Mouse (Mus musculus): ENCODE results near the gene Chadl. TPM values are rescaled to one million over a fixed set of nuclear protein-coding genes. Genes with fewer than 3 reads are reported as not detected.
"Not testable (repeated sequence)": the region's sequence is repeated elsewhere in the genome, so short reads cannot be mapped to it uniquely, and the experiment has no call there.

Chadl gene
- total RNA-seq (2021): 1 to 10 TPM; 1.0 to 1.1 TPM
- long read RNA-seq, experiment 1, partial matches to known transcripts: 2 of 3 reads
- long read RNA-seq, experiment 1, other reads (novel, unspliced or antisense): 1 of 3 reads
- long read RNA-seq, experiment 2, partial matches to known transcripts: 2 of 2 reads
- long read RNA-seq, experiment 2, other reads (novel, unspliced or antisense): 0 of 2 reads

GRCm38 (mm10) chr15:81697175-81697574 lies at the start of gene Chadl:
Chadl (minus strand) TSS chr15:81697287.
- DNase-seq: no peak
- intact Hi-C loops (cut with DNase I): no loop called here

- intact Hi-C loops (cut with DNase I): loop anchor here (2.0 to 5.0 kb wide), 2 partner anchors 52 to 65 kb away; no protein-coding TSS in a partner anchor
- peak; percentile 68 to 79 for DNase-seq
Measured at GRCm38 (mm10) chr15:81745601-81746114, 48.6 kb upstream of the Chadl start.

DNA sequence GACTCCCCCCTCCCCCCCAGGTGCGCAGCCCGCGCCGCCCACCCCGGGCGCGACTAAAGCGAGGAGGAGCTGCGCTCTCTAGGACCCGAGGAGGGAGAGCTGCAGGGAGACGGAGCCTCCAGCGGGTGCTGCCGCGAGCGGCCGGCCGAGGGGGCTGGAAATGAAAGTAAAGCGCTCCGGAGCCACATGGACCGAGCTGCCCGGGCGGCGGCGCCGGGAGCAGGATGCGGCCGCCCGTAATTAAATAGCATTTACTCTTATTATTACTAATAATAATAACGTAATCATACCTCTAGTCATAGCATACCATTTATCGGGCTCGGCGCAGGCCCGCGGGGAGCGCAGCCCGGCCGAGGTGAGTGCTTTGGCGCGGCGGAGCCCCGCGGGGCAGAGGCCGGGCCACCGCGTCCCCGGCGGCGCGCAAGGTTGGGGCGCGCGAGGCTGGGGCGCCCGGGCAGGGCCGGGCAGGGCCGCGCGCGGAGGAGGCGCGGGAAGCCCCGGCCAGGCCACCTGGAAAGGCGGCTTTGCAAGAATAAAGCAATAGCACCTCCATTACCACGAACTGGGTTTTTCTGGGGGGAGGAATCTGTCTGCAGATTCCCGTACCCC lies 48.0 kb upstream of the Chadl start, which contains the start of the genes Zc3h7b and Rangap1:
Gene Zc3h7b (plus strand): TSS at position 66 of the 609 bp plus-strand sequence.
Gene Rangap1 (minus strand): TSS at position 539 of the 609 bp plus-strand sequence.
- intact Hi-C loops (cut with DNase I): loop anchor here (2.0 to 5.0 kb wide), 2 partner anchors 52 to 66 kb away; no protein-coding TSS in a partner anchor
- peak; percentile 81 to 82 for DNase-seq

- DNase-seq; intact Hi-C loops (cut with DNase I): not testable (repeated sequence)
Measured at GRCm38 (mm10) chr15:81742368-81742767, 45.3 kb upstream of the Chadl start.

DNA sequence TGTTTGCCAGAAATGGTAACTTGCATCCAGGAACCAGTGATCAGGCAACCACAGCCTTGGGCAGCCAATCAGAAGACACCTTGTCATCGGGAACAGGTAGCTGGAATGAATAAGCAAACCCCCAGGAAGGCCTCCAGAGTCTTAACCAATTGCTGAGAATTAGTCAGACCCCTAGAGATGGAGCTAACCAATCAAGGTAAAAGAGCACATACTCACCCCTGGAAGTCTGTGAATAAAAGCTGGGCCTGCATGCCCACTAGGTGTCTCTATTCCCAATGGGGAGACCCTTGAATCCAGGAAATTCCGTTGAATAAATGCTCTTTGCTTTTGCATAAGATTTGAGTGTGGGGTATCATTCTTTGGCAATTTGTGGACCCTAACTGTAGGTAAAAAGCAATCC lies 42.8 kb upstream of the Chadl start:
- intact Hi-C loops (cut with DNase I): no loop called here

GRCm38 (mm10) chr15:81739296-81739695 lies 42.2 kb upstream of the Chadl start:
- intact Hi-C loops (cut with DNase I): no loop called here
- DNase-seq: no peak

More for the DNA sequence above, 42.8 kb upstream of the Chadl start:
- DNase-seq: no peak

DNA sequence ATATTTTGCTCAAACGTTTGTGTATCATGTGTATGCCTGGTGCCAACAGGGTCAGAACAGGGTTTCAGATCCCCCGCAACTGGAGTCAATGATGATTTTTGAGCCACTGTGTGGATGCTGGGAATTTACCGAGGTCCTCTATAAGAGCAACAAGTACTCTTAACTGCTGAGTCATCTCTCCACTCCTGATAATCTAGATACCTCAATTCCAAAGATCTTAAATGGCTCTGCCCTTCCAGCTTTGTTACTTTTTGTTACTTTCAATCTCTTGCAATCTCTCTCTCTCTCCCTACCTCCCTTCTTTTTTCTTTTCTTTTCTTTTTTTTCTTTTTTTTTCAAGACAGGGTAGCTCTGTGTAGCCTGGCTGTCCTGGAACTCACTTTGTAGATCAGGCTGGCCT lies 38.0 kb upstream of the Chadl start:
- no peak for DNase-seq
- intact Hi-C loops (cut with DNase I): no loop called here

DNA sequence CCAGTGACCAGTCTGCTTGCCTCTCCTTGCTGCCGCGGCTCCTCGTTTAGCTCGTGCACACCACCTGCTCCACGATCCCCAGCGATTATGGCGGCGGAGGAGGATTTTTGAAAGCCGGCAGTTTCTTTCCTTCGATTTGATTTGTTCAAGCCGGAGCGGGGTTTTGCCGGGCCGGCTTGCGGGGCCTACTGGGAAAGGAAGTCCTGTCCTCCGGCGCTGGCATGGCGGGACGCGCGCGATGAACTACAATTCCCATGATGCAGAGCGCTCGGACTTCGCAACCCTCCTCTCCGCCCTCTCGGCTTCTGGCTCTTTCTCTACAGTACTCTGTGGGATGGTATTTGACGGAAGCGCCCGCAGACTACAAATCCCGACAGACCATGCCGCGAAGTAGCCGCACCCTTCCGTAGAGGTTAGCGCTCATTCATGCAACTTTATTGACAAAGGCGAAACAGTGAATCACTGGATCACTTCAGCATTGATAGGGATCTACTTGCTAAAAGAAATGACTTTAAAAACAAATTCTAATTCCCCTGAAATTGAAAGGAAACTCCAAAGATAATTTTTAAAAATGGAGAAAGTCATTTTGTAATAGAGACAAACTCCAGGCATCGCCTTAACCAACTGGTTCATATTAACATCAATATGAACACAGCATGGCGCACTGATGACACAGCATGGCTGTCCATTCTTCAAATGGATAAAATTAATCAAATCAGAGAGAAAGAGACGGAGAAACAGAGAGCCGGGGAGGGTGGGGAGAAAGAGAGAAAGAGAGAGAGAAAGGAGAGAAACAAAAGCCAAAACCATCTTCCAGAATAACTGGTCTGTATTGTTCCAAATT lies 32.9 kb upstream of the Chadl start:
- intact Hi-C loops (cut with DNase I): no loop called here
- DNase-seq: peak; percentile 97

DNA sequence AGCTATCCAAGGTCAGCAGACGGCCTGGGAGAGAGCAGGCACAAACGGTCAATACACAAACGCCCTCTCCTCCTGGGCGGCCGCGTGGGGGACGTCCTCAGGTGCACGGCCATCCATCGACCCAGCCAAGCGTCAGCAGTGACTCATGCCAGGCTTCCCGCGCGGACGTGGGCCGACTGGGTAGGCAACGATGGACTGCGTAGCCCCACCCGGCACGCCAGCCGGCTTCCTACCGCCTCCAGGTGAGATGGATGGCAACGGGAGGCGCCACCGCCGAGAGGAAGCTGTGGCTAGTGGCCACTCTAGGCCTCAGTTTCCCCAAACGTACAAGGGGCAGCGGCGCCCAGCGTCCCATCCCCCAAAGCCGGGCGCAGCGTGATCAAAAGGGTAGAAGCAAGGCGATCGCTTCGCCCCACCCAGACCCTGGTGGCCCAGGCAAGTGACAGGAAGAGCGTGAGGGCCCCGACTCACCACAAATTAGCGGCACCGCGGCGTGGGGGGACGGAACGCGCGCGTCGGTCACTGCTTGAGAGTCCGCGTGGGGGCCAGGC lies 32.2 kb upstream of the Chadl start:
- intact Hi-C loops (cut with DNase I): no loop called here
- peak; percentile 10 to 14 for DNase-seq

GRCm38 (mm10) chr15:81725965-81726364 lies 28.9 kb upstream of the Chadl start:
- no peak for DNase-seq
- intact Hi-C loops (cut with DNase I): no loop called here

GRCm38 (mm10) chr15:81723653-81724052 lies 26.6 kb upstream of the Chadl start:
- intact Hi-C loops (cut with DNase I): no loop called here
- DNase-seq: no peak

DNA sequence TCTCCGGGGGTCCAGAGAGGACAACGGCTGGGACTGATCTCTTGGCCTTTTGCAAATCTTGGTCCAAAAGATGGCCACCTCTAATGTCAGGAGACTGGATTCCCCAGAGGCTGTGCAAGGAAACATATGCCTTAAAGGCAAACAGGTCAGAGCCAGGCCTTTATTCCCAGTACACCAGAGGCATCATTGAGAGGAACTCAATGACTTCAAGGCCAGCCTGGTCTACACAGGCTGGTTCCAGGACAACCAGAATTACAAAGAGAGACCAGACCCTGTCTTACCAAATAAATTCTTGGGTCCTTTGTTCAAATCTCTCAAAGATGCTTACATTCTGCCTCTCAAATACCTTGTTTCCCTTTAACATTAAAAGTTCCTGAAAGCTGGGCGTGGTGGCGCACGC lies 25.3 kb upstream of the Chadl start:
- no peak for DNase-seq
- intact Hi-C loops (cut with DNase I): no loop called here

- intact Hi-C loops (cut with DNase I): no loop called here
- DNase-seq: no peak
Measured at GRCm38 (mm10) chr15:81719139-81719531, 22.0 kb upstream of the Chadl start.

- intact Hi-C loops (cut with DNase I): no loop called here
- DNase-seq: no peak
Measured at GRCm38 (mm10) chr15:81718336-81719138, 21.4 kb upstream of the Chadl start.

DNA sequence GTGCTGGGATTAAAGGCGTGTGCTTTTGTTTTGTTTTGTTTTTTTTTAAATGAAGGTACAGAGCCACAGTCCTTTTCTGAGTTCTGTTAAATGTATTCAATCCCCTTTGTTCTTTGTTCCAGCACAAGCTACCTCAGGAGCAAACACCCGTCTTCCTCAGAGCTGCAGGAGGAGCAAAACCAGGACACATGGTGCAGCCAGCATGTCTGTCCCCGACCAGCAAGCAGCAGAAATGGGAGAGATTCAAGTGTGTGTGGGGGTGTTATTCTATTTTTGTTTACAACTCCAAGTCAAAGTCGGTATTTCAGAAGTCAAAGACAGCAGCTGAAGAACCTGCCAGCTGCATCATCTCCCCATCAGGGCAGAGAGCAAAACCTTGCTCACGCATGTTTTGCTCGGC lies 16.7 kb upstream of the Chadl start:
- DNase-seq: no peak
- intact Hi-C loops (cut with DNase I): no loop called here

GRCm38 (mm10) chr15:81710801-81711200 lies 13.7 kb upstream of the Chadl start:
- no peak for DNase-seq
- intact Hi-C loops (cut with DNase I): no loop called here

GRCm38 (mm10) chr15:81709686-81710085 lies 12.6 kb upstream of the Chadl start:
- intact Hi-C loops (cut with DNase I): no loop called here
- no peak for DNase-seq

GRCm38 (mm10) chr15:81708991-81709390 lies 11.9 kb upstream of the Chadl start:
- intact Hi-C loops (cut with DNase I): no loop called here
- no peak for DNase-seq

DNA sequence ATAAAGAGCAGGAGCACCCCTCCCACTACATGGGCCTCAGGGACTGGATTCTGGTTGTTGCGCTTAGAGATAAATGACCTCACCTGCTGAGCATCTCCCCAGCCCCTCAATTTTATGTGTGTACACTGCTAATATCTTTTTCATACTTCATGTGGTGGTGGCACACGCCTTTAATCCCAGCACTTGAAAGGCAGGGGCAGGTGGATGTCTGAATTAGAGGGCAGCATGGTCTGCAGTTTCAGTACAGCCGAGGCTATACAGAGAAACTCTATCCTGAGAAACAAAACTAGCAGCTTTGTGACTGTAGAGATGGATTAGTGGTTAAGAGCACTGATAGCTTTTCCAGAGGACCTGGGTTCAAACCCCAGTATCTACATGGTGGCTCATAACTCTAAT lies 6.0 kb upstream of the Chadl start:
- intact Hi-C loops (cut with DNase I): no loop called here
- no peak for DNase-seq

All from heart, postnatal 14 days (tissue).